Mouse (Mus musculus): Measurements from ENCODE around the gene Abtb1. TPM values are rescaled to one million over a fixed set of nuclear protein-coding genes. Genes with fewer than 3 reads are reported as not detected.
A peak's percentile ranks its signal among the peaks of the same experiment; 100 is the strongest.

Gene Abtb1
- polyA plus RNA-seq, 1 experiment from 2014 or later: 26.6 TPM

- ATAC-seq: no peak
- Histone ChIP-seq H3K9ac (ENCODE audit: low read depth, low read length) (no peak overlapping the region), H3K27ac (ENCODE audit: low read length) (no peak overlapping the region), H3K36me3 (ENCODE audit: control insufficient read depth, insufficient read depth, low read length) (no peaks in the 10 kb centered on the region), H3K4me3 (ENCODE audit: low read length) (no peak overlapping the region), H3K27me3 (replicated peaks; ENCODE audit: control insufficient read depth, insufficient read depth, low read length) (no peaks in the 10 kb centered on the region), H3K4me2 (ENCODE audit: low read depth, low read length) (no peak overlapping the region), H3K4me1 (ENCODE audit: control insufficient read depth, insufficient read depth, low read length) (0 out of 2 replicates have a peak, but pooled peaks cover 3% of the 10 kb centered on the region), H3K9me3 (ENCODE audit: control insufficient read depth, low read length) (no peaks in the 10 kb centered on the region)
- WGBS: 70% methylated on average over 7 of the region's 7 CpGs
These were observed 38.7 kb downstream of the Abtb1 start for GRCm38 (mm10) chr6:88803051-88803450.

GRCm38 (mm10) chr6:88800735-88801134 lies 41.0 kb downstream of the Abtb1 start:
- H3K27me3 ChIP-seq (replicated peaks; ENCODE audit: control insufficient read depth, insufficient read depth, low read length): no peaks in the 10 kb centered on the region
- ATAC-seq: 0 out of 2 replicates have a peak, but pooled peaks have one; percentile 18
- no peaks in the 10 kb centered on the region for H3K9me3 ChIP-seq (ENCODE audit: control insufficient read depth, low read length)
- 0 out of 2 replicates have a peak, but pooled peaks cover 3% of the 10 kb centered on the region for H3K4me1 ChIP-seq (ENCODE audit: control insufficient read depth, insufficient read depth, low read length)
- H3K27ac ChIP-seq (ENCODE audit: low read length): no peak overlapping the region
- H3K36me3 ChIP-seq (ENCODE audit: control insufficient read depth, insufficient read depth, low read length): no peaks in the 10 kb centered on the region
- H3K4me3 ChIP-seq (ENCODE audit: low read length): no peak overlapping the region
- 39% methylated on average over 3 of the region's 3 CpGs for WGBS
- H3K9ac ChIP-seq (ENCODE audit: low read depth, low read length): no peak overlapping the region
- no peak overlapping the region for H3K4me2 ChIP-seq (ENCODE audit: low read depth, low read length)

GRCm38 (mm10) chr6:88800191-88800590 lies 41.6 kb downstream of the Abtb1 start:
- H3K27ac ChIP-seq (ENCODE audit: low read length): no peak overlapping the region
- no peaks in the 10 kb centered on the region for H3K36me3 ChIP-seq (ENCODE audit: control insufficient read depth, insufficient read depth, low read length)
- no peak overlapping the region for H3K4me2 ChIP-seq (ENCODE audit: low read depth, low read length)
- 76% methylated on average over 7 of the region's 7 CpGs for WGBS
- H3K4me3 ChIP-seq (ENCODE audit: low read length): no peak overlapping the region
- H3K9ac ChIP-seq (ENCODE audit: low read depth, low read length): no peak overlapping the region
- H3K4me1 ChIP-seq (ENCODE audit: control insufficient read depth, insufficient read depth, low read length): peaks cover 3% of the 10 kb centered on the region; the same call in 1 of the 2 replicates
- no peak for ATAC-seq
- no peaks in the 10 kb centered on the region for H3K27me3 ChIP-seq (replicated peaks; ENCODE audit: control insufficient read depth, insufficient read depth, low read length)
- no peaks in the 10 kb centered on the region for H3K9me3 ChIP-seq (ENCODE audit: control insufficient read depth, low read length)

- peaks cover 14% of the 10 kb centered on the region for H3K4me1 ChIP-seq (ENCODE audit: control insufficient read depth, insufficient read depth, low read length)
- ATAC-seq: no peak
- no peaks in the 10 kb centered on the region for H3K36me3 ChIP-seq (ENCODE audit: control insufficient read depth, insufficient read depth, low read length)
- no peaks in the 10 kb centered on the region for H3K27me3 ChIP-seq (replicated peaks; ENCODE audit: control insufficient read depth, insufficient read depth, low read length)
- H3K4me3 ChIP-seq (ENCODE audit: low read length): no peak overlapping the region
- H3K27ac ChIP-seq (ENCODE audit: low read length): no peak overlapping the region
- H3K9ac ChIP-seq (ENCODE audit: low read depth, low read length): no peak overlapping the region
- 72% methylated on average over 14 of the region's 14 CpGs for WGBS
- H3K4me2 ChIP-seq (ENCODE audit: low read depth, low read length): no peak overlapping the region
- H3K9me3 ChIP-seq (ENCODE audit: control insufficient read depth, low read length): no peaks in the 10 kb centered on the region
These were observed 47.2 kb downstream of the Abtb1 start for GRCm38 (mm10) chr6:88794561-88794971.

- no peak overlapping the region for H3K27ac ChIP-seq (ENCODE audit: low read length)
- H3K9ac ChIP-seq (ENCODE audit: low read depth, low read length): no peak overlapping the region
- H3K4me1 ChIP-seq (ENCODE audit: control insufficient read depth, insufficient read depth, low read length): peaks cover 17% of the 10 kb centered on the region
- no peaks in the 10 kb centered on the region for H3K36me3 ChIP-seq (ENCODE audit: control insufficient read depth, insufficient read depth, low read length)
- 68% methylated on average over 13 of the region's 13 CpGs for WGBS
- H3K4me3 ChIP-seq (ENCODE audit: low read length): no peak overlapping the region
- no peak for ATAC-seq
- H3K27me3 ChIP-seq (replicated peaks; ENCODE audit: control insufficient read depth, insufficient read depth, low read length): no peaks in the 10 kb centered on the region
- no peaks in the 10 kb centered on the region for H3K9me3 ChIP-seq (ENCODE audit: control insufficient read depth, low read length)
- H3K4me2 ChIP-seq (ENCODE audit: low read depth, low read length): no peak overlapping the region
These were observed 47.9 kb downstream of the Abtb1 start for GRCm38 (mm10) chr6:88793872-88794271.

GRCm38 (mm10) chr6:88793243-88793642 lies 48.5 kb downstream of the Abtb1 start:
- 55% methylated on average over 2 of the region's 2 CpGs for WGBS
- H3K4me3 ChIP-seq (ENCODE audit: low read length): no peak overlapping the region
- H3K36me3 ChIP-seq (ENCODE audit: control insufficient read depth, insufficient read depth, low read length): no peaks in the 10 kb centered on the region
- H3K9me3 ChIP-seq (ENCODE audit: control insufficient read depth, low read length): no peaks in the 10 kb centered on the region
- peaks cover 19% of the 10 kb centered on the region for H3K4me1 ChIP-seq (ENCODE audit: control insufficient read depth, insufficient read depth, low read length)
- H3K27me3 ChIP-seq (replicated peaks; ENCODE audit: control insufficient read depth, insufficient read depth, low read length): no peaks in the 10 kb centered on the region
- ATAC-seq: no peak
- H3K4me2 ChIP-seq (ENCODE audit: low read depth, low read length): no peak overlapping the region
- H3K9ac ChIP-seq (ENCODE audit: low read depth, low read length): no peak overlapping the region
- H3K27ac ChIP-seq (ENCODE audit: low read length): no peak overlapping the region

GRCm38 (mm10) chr6:88792147-88792691 lies 49.6 kb downstream of the Abtb1 start:
- Histone ChIP-seq H3K36me3 (ENCODE audit: control insufficient read depth, insufficient read depth, low read length) (no peaks in the 10 kb centered on the region), H3K4me1 (ENCODE audit: control insufficient read depth, insufficient read depth, low read length) (peaks cover 25% of the 10 kb centered on the region), H3K4me2 (ENCODE audit: low read depth, low read length) (no peak overlapping the region), H3K27me3 (replicated peaks; ENCODE audit: control insufficient read depth, insufficient read depth, low read length) (no peaks in the 10 kb centered on the region), H3K27ac (ENCODE audit: low read length) (peak overlapping the region; percentile 38; the same call in 1 of the 2 replicates), H3K9me3 (ENCODE audit: control insufficient read depth, low read length) (no peaks in the 10 kb centered on the region), H3K4me3 (ENCODE audit: low read length) (no peak overlapping the region), H3K9ac (ENCODE audit: low read depth, low read length) (no peak overlapping the region)
- 36% methylated on average over 7 of the region's 7 CpGs for WGBS
- peak; percentile 50 for ATAC-seq

GRCm38 (mm10) chr6:88791299-88791698 lies 50.5 kb downstream of the Abtb1 start:
- H3K4me2 ChIP-seq (ENCODE audit: low read depth, low read length): no peak overlapping the region
- no peaks in the 10 kb centered on the region for H3K36me3 ChIP-seq (ENCODE audit: control insufficient read depth, insufficient read depth, low read length)
- H3K4me3 ChIP-seq (ENCODE audit: low read length): no peak overlapping the region
- no peaks in the 10 kb centered on the region for H3K27me3 ChIP-seq (replicated peaks; ENCODE audit: control insufficient read depth, insufficient read depth, low read length)
- no peaks in the 10 kb centered on the region for H3K9me3 ChIP-seq (ENCODE audit: control insufficient read depth, low read length)
- ATAC-seq: no peak
- 58% methylated on average over 9 of the region's 9 CpGs for WGBS
- no peak overlapping the region for H3K9ac ChIP-seq (ENCODE audit: low read depth, low read length)
- no peak overlapping the region for H3K27ac ChIP-seq (ENCODE audit: low read length)
- peaks cover 32% of the 10 kb centered on the region for H3K4me1 ChIP-seq (ENCODE audit: control insufficient read depth, insufficient read depth, low read length)

- H3K4me2 ChIP-seq (ENCODE audit: low read depth, low read length): no peak overlapping the region
- H3K9ac ChIP-seq (ENCODE audit: low read depth, low read length): no peak overlapping the region
- H3K27ac ChIP-seq (ENCODE audit: low read length): 0 out of 2 replicates have a peak overlapping the region, but pooled peaks have one; percentile 11
- ATAC-seq: no peak
- no peaks in the 10 kb centered on the region for H3K36me3 ChIP-seq (ENCODE audit: control insufficient read depth, insufficient read depth, low read length)
- H3K4me3 ChIP-seq (ENCODE audit: low read length): no peak overlapping the region
- H3K27me3 ChIP-seq (replicated peaks; ENCODE audit: control insufficient read depth, insufficient read depth, low read length): no peaks in the 10 kb centered on the region
- 65% methylated on average over 11 of the region's 11 CpGs for WGBS
- peaks cover 60% of the 10 kb centered on the region for H3K4me1 ChIP-seq (ENCODE audit: control insufficient read depth, insufficient read depth, low read length)
- no peaks in the 10 kb centered on the region for H3K9me3 ChIP-seq (ENCODE audit: control insufficient read depth, low read length)
These were observed 53.6 kb downstream of the Abtb1 start for GRCm38 (mm10) chr6:88788219-88788618.

- Histone ChIP-seq H3K4me2 (ENCODE audit: low read depth, low read length) (no peak overlapping the region), H3K9ac (ENCODE audit: low read depth, low read length) (peak overlapping the region; percentile 55; the same call in 1 of the 2 replicates), H3K27ac (ENCODE audit: low read length) (peak overlapping the region; percentile 87), H3K36me3 (ENCODE audit: control insufficient read depth, insufficient read depth, low read length) (no peaks in the 10 kb centered on the region), H3K9me3 (ENCODE audit: control insufficient read depth, low read length) (no peaks in the 10 kb centered on the region), H3K27me3 (replicated peaks; ENCODE audit: control insufficient read depth, insufficient read depth, low read length) (no peaks in the 10 kb centered on the region), H3K4me3 (ENCODE audit: low read length) (no peak overlapping the region), H3K4me1 (ENCODE audit: control insufficient read depth, insufficient read depth, low read length) (peaks cover 54% of the 10 kb centered on the region)
- WGBS: 40% methylated on average over 14 of the region's 14 CpGs
- ATAC-seq: peak; percentile 39
These were observed 54.3 kb downstream of the Abtb1 start for GRCm38 (mm10) chr6:88787496-88787895.

Data from intestine, embryonic 16.5 days (tissue).